Mouse (Mus musculus): ENCODE data around the gene Cilp2.

Gene Cilp2

GRCm38 (mm10) chr8:69901484-69902162 is 14.1 kb upstream of the Cilp2 start:
- DNase-seq (ENCODE audit: low read depth in 1 of 2, low spot score in 2 of 2): peak; percentile 97 to 98

- DNase-seq (ENCODE audit: low read depth in 1 of 2, low spot score in 2 of 2): no peak
Measured at GRCm38 (mm10) chr8:69900895-69901451, 13.5 kb upstream of the Cilp2 start.

- no peak for DNase-seq (ENCODE audit: low read depth in 1 of 2, low spot score in 2 of 2)
Measured at GRCm38 (mm10) chr8:69899876-69900275, 12.4 kb upstream of the Cilp2 start.

GRCm38 (mm10) chr8:69897857-69898256 is 10.4 kb upstream of the Cilp2 start:
- no peak for DNase-seq (ENCODE audit: low read depth in 1 of 2, low spot score in 2 of 2)

- no peak for DNase-seq (ENCODE audit: low read depth in 1 of 2, low spot score in 2 of 2)
Measured at GRCm38 (mm10) chr8:69895772-69896451, 8.4 kb upstream of the Cilp2 start.

GRCm38 (mm10) chr8:69894836-69895332 is 7.4 kb upstream of the Cilp2 start:
- no peak for DNase-seq (ENCODE audit: low read depth in 1 of 2, low spot score in 2 of 2)

GRCm38 (mm10) chr8:69893863-69894262 is 6.4 kb upstream of the Cilp2 start:
- peak in 1 of 2 experiments; percentile 24 for DNase-seq (ENCODE audit: low read depth in 1 of 2, low spot score in 2 of 2)

- DNase-seq (ENCODE audit: low read depth in 1 of 2, low spot score in 2 of 2): no peak
Measured at GRCm38 (mm10) chr8:69890813-69891241, 3.3 kb upstream of the Cilp2 start.

GRCm38 (mm10) chr8:69888902-69889301 is 1.4 kb upstream of the Cilp2 start:
- DNase-seq (ENCODE audit: low read depth in 1 of 2, low spot score in 2 of 2): no peak

GRCm38 (mm10) chr8:69888244-69888866 is 868 bp upstream of the Cilp2 start:
- DNase-seq (ENCODE audit: low read depth in 1 of 2, low spot score in 2 of 2): peak in 1 of 2 experiments; percentile 13

GRCm38 (mm10) chr8:69884141-69884540 is 3.3 kb downstream of the Cilp2 start:
- DNase-seq (ENCODE audit: low read depth in 1 of 2, low spot score in 2 of 2): no peak

- no peak for DNase-seq (ENCODE audit: low read depth in 1 of 2, low spot score in 2 of 2)
Measured at GRCm38 (mm10) chr8:69882833-69883600, 4.5 kb downstream of the Cilp2 start.

GRCm38 (mm10) chr8:69882021-69882756 is 5.3 kb downstream of the Cilp2 start:
- no peak for DNase-seq (ENCODE audit: low read depth in 1 of 2, low spot score in 2 of 2)

- no peak for DNase-seq (ENCODE audit: low read depth in 1 of 2, low spot score in 2 of 2)
Measured at GRCm38 (mm10) chr8:69881261-69881865, 6.1 kb downstream of the Cilp2 start.

- no peak for DNase-seq (ENCODE audit: low read depth in 1 of 2, low spot score in 2 of 2)
Measured at GRCm38 (mm10) chr8:69880841-69881240, 6.6 kb downstream of the Cilp2 start.

GRCm38 (mm10) chr8:69879678-69880077 is 7.8 kb downstream of the Cilp2 start:
- DNase-seq (ENCODE audit: low read depth in 1 of 2, low spot score in 2 of 2): no peak

- DNase-seq (ENCODE audit: low read depth in 1 of 2, low spot score in 2 of 2): no peak
Measured at GRCm38 (mm10) chr8:69877992-69878391, 9.5 kb downstream of the Cilp2 start.

GRCm38 (mm10) chr8:69877396-69877795 is 10.1 kb downstream of the Cilp2 start:
- no peak for DNase-seq (ENCODE audit: low read depth in 1 of 2, low spot score in 2 of 2)

GRCm38 (mm10) chr8:69876967-69877366 is 10.5 kb downstream of the Cilp2 start:
- DNase-seq (ENCODE audit: low read depth in 1 of 2, low spot score in 2 of 2): no peak

- no peak for DNase-seq (ENCODE audit: low read depth in 1 of 2, low spot score in 2 of 2)
Measured at GRCm38 (mm10) chr8:69876097-69876496, 11.4 kb downstream of the Cilp2 start.
